Mouse (Mus musculus): ENCODE results near the gene Efcab11.
A peak's percentile ranks its signal among the peaks of the same experiment; 100 is the strongest.

Efcab11 gene

DNA sequence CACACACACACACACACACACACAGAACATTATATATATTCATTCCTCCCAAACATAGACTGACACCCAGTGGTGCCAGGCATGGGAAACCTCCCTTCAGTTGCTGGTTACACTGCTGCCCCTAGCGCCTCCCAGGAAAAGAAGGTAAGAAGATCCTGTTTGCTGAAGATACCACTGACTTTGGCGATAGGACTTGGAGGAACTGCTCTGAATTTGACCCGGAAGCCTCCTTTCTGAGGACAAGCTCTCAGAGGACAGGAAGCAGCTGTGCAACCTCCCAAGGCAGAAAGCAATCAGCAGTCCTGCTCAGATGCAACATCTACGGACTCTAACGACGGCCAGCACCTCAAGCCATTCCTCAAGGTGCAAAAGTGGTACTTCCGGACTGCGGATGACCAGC lies 142.6 kb downstream of the Efcab11 start:
- DNase-seq: no peak

DNA sequence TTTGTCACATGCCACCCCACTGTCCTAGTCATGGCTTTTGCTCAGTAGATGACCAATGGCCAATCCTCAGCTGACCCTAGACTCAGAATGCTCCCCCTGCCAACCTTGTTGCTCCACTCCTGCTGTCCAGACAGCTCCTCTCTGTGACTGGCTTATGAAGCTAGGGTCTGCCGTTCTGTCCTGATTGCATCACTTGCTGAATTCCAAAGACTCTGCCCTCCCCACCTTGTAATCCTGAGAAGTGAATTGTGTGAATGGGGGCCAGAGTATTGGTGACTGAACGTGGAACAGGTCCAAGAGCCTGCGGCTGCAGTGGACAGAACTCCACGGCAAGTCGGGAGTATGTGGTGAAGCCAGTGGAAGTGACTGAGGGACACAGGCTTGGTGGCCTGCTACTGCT lies 145.0 kb downstream of the Efcab11 start:
- DNase-seq: no peak

DNA sequence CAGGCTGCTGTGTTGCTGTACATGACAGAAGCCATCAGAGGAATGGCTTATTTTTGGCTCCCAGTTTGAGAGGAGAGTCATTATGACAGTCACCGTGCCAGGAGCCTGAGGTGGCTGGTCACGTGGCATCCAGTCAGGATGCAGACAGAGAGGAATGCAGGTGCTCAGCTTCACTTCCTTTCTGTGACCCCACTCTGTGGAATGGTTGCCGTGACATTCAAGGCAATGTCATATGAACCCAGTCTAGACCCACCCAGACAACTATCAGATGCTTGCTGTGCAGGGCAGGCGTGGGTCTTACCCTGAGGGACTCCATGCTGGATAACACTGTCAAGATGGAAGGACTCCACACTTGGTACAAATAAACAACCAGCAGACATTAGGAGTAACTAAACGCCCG lies 146.0 kb downstream of the Efcab11 start:
- no peak for DNase-seq

DNA sequence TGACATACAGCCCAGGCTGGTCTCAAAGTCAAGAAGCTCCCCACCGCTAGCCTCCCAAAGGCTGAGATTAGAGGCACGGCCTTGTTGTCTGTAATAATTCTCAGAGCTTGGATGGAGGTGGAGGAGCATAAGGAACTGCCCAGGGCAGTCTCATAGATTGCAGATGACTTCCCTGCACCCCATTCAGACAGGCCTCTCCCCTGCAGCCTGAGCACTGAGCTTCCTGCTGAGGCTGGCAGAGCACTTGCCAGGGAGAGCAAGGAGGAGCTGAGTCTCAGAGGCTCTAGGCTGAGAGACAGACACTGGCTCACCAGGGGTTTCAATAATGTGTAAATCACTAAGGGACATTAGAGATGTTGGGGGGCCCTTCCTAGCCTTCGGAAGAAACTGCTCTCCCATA lies 147.3 kb downstream of the Efcab11 start:
- DNase-seq: no peak

DNA sequence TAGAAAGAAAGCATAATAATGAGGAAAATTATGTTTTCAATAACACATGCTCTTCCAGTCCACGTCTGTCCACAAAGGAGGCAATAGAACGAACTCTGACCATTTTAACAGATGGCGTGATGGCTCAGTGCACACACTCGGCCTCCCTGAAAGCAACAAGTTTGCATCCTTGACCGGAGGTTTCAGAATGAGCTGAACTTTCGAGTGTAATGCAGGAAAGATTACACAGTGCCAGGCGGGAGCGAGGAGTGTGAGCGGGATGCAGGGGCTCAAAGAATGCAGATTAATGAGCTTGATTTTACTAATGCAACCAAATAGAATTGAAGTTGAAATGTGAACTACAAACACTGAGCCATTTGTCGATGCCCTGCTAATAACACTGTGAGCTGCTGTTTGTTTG lies 149.1 kb downstream of the Efcab11 start:
- no peak for DNase-seq

DNA sequence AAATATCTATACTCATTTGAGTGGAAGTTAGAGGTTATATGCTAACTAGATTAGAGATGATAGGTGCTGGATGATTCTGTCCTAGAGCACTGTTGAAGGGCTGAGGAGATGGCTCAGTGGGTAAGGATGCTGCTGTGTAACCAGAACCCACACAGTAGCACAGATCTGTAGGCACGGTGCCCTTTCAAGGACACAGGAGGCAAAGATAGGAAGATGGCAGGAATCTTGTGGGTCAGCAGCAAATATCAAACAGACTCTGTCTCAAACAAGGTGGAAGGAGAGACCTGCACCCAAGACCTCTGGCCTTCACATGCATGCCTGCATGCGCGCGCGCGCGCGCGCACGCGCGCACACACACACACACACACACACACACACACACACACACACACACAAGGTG lies 160.0 kb downstream of the Efcab11 start:
- DNase-seq: no peak

DNA sequence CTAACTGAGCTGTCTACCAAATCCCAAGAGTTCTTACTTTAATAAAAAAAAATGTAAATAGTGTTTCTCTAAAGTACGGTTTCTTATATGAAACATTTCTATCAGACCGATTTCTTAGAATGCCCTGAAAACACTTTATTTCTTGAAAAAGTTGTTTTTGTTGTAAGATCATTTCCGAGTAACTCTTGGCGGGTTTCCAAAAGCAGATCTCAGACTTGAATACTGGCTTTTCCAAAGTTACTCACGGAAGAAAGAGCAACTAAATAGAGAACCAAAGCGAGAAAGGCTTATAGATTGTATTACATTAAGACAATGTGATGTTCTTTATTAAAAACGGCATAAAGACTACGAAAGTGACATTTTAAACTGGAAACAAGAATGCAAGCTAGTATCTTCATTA lies 160.4 kb downstream of the Efcab11 start:
- no peak for DNase-seq

DNA sequence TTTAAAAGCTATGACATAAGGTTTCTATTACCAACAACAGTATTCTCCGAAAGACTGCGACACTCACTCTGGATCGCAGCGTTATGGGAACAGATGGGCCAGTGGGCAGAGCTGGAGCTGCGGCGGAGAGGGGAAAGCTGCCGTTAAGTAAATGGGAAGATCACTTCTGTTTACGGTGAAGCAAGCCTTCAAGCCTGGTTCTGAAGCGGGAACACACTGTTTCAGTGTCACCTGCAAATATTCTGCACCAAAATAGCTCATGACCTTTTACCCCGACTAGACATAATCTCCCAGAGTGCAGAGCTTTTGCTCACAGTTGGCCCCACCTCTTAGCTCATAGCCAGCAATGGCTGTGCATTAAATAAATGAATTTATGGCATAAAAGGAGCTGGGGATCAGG lies 162.9 kb downstream of the Efcab11 start:
- DNase-seq: peak; percentile 76

DNA sequence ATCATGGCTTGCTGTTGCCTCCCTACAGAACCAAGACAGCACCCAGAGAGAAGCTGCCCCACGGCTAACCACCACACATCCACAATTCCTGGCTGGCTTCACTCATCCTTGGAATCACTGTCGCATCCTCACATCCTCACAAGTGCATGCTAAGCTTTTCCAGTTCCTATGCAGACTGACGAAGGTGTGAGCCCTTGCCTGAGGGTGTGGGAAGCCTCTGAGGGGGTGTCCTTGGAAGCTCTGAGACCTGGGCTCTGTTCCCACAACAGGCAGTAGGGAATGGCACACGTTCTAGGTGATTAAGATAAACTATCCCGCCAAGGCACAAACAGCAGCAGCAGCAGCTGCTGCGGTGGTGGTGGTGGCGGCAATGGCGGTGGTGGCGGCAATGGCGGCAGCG lies 164.5 kb downstream of the Efcab11 start:
- DNase-seq: peak; percentile 52

DNA sequence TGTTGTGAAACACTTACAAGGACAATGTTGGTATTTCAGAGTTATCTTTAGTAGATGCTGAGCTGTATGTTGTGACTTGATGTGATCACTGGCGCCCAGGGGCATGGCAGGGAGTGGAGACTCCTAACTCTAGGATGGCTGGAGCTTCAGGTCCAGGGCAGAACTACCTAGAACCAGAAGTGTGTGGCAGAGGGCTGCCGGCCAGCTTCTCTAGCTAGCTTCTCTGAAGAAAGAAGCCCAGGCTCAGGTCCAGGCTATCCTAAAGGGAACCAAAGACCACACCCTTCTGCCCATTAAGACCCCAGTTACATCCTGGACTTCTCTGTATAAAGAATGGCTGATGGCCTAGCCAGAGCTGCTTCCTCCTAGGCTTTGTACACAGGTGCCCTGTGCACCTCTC lies 166.1 kb downstream of the Efcab11 start:
- no peak for DNase-seq

DNA sequence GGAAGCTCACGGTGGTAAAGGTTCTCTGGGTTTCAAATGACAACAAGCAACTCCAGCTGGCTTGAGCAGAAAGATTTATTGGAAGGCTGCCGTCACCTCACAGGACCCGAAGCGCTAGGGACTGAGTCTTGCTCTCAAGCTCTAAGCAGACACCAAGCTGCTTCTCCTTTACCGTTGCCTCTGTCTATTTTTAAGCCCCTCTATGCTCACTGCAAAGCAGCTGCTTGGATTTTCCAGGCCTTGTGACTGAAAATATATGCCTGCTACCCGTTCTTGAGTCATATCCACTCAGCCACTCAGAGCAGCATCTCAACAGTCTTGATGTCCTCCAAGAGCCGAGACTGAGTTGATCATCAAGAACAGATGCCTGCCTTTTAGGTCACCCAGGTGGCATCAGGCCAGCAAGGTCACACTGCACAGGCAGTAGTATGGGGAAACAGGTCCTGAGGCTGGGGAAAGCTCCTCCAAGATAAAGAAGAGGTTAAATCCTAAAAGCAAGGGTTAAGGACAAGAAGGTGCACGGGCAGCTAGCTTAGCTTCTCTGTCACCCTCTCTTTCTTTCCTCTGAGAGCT lies 168.1 kb downstream of the Efcab11 start:
- peak; percentile 43 for DNase-seq

DNA sequence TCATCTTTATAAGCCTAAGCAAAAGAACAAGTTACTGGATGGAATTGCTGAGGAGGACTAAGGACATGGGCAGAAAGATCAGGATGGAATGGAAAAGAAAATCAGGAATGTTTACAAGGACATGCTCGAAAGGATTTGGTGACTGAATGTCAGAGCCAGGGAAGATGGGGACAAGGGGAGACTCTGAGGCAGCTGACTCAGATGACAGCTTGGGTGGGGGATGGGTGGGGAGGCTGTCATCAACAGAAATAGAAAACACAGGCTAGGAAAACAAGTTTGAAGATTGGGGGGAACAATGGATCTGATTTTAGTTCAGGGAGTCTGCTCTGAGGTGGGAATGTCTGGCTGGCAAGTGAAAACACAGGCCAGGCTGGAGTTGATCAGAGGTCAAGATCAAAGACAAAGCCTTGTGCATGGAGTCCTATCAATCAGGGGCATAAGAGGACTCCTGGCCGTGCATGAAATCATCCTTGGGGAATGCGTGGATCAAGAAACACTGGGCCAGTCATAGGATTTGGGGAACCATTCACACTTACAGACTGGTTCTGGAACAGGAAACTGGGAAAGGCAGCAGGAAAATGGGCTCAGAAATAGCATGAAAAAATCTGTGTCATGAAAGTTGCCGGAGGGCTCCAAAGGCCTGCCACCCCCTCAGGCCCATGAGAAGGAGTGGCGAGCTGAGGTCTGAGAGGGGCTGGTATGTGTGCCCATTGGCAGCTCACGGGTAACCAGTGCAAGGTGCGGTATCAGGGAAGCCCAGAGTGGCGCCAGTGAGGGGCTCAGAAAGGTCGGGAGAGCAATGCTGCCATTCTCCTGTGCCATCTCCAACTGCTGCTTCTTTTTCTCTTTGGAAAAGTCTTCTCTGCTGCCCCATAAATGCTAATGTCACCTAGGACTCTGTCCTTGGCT lies 168.9 kb downstream of the Efcab11 start:
- DNase-seq: no peak

DNA sequence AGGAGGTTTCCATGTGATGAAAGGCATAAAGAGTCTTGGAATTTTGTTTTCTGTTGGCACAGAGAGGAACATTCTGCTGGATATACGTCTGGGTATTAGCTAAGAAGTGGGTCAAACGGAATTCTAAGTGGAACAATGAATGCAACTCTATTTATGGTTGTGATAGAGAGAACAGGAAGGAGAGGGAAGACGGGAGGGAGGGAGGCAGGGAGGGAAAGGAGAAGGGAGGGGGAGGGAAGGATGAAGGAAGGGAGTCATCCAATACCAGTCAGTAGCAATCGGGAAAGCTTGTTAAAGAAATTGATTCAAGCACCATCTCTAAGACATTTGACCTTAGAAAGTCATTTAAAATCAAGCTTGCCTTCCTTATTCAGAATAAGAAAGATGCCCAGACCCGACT lies 172.0 kb downstream of the Efcab11 start:
- no peak for DNase-seq

DNA sequence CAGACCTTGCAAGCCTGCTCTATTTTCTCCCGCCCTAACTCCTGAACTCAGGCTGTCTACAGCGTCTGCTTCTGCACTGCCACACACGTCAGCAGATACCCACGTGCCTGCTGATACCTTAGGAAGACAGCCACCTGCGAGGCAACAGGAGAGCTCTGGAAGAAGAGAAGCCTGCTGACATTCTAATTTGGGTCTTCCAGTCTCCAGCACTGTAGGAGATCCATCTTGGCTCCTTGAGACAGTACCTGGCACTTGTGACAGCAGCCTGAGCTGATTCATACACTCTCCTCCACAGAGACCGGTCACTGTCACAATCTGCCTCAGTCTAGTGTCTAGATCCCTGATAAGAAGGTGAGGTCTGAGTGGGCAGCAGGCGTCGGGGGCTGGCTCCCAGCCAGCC lies 182.0 kb downstream of the Efcab11 start:
- DNase-seq: no peak

DNA sequence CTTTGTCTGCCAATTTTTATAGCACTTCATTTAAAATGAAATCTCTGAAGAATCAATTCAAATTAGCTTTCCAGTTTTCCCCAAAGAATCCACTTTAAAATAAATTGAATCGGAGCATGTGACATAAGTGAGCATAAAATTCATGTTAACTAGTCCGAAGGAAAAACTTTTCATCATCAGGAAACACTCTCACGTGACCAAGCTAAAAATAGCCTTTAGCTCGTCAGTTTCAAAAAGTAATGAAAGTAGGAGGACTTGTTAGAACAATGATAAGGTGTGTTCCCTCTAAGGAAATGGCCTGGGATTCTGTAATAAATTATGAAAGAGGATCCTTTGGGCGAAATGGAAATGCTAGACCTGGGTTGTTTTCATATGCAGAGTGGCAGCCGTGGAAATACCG lies 183.9 kb downstream of the Efcab11 start:
- DNase-seq: no peak

DNA sequence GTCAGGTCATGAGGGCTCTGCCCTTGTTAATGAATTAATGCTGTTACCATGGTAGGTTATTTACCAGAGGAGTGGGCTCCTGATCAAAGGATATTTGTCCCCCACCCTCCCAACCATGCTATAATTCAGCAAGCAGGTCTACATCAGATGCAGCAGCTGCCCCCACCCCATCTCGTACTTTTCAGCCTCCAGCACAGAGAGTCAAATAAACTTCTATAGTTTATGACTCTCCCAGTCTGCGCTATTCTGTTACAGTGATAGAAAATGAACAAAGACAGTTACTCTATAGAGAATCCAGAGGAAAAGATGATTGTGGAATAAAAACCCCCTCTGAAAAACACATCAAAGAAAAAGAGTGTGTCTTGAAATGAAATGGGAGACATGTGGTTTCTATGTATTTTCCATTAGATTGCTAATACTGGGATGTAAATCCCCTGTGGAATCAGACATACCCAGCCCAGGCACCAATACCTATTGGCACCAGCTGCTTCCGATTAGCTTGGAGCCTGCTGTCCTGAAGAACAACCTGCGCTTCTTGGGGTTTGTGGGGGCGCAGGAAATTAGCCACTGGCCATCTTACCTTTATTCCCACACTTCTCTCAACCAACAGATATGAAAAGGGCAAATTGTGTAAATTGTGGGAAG lies 184.7 kb downstream of the Efcab11 start:
- DNase-seq: no peak

DNA sequence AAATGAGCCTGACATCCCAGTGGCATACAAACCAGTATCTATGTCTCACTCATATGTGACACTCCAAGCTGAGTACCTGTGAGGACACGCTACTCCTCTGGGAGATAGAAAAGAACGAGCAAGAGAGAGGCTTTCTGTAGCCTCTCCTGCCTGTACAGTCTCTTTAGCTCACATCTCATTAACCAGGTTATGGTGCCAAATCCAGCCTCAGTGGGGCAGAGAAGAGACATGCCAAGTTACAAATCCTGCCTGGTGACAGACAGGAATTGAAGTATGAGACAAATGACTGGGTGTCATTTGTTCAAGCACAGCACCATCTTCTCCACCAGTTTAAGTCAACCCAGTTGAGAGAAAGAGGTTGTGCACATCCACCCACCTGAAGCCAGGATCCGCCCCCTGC lies 190.2 kb downstream of the Efcab11 start:
- DNase-seq: no peak

DNA sequence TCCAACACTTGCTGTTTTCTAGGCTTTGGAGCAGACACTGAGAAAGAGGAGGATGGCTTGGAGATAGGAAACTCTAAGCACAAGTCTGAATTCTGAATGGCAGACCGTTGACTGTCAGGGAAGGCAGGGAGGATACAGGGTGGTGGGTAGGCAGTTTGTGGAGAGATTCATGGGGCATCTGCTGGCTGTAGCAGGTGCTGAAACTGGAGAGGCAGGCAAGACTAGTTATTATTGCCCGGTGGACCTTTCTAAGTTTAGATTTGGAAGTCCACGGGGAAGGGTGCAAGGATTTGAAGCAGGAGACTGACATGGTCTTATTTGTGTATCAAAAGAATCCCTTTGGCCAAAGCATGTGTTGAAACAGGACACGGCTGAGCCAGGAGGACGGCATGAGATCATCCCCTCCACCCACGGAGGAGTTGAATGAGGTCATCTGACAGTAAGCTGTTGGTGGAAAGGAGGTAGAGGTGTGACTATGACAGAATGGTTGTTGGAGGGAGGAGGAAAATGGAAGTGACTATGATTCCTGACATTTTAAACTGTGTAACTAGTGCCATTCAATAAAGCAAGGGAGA lies 197.7 kb downstream of the Efcab11 start:
- DNase-seq: no peak

DNA sequence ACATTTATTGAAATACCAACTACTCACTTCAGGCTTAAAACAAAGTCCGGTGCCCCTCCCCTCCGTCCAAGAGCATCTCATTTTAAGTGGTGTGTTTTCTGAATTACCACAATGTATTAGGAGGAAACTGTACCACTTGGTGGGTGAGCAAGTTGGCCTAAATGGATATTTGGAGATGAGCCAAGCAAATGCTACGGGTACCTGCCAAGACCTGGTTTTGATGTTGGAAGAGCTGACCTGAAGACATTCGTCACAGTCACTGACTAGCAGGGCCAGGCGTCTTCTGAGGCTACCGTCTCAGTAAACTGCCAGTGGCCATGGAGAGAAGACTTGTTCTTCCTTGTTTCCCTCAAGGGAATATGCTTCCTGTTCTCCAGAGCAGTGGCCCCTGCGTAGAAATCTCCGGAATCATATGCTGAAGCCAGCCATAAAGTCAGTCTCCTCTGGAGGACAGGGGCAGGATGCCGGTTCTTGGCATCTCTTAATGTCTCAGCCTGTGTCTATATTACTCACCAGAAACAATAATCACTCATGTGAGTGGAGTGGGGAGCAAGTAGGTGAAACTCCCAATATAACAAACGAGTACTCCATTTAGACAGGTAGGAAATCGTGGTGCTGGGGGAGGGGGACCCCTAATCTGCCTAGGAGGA lies 198.7 kb downstream of the Efcab11 start:
- DNase-seq: no peak

DNA sequence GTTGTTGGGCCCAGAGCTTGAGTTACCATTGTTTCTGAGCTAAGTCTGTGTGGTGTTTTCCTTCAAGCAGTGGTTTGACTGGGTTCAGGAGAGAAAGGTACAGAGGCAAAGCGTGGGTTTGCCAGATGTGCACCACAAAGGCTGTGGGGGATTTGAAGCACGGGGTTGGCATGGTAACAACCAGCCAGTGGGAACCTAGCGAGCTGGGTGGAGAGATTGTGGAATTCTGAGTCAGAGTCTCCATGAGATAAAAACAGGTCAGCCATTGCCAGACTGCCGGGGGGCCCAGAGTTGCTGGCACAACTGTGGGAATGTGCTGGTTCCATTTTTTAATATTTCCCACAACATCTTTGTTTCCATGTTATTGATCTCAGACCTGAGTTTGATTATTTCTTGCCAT lies 202.6 kb downstream of the Efcab11 start:
- DNase-seq: peak; percentile 8

DNA sequence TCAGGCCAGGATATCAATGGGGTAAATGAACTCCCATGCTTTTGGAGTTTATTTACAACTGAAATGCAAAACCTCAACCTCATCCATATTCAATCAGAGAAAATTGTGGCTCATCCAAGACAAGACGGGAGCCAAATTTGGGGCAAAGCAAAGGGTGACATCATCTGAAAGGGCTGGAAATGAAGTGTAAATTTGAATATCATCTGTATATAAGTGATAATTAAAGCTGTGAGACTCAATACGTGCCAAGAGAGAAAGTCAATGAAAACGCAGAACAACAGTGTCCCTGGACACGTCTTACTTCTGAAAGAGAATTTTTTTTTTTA lies 212.4 kb downstream of the Efcab11 start:
- peak; percentile 10 for DNase-seq

DNA sequence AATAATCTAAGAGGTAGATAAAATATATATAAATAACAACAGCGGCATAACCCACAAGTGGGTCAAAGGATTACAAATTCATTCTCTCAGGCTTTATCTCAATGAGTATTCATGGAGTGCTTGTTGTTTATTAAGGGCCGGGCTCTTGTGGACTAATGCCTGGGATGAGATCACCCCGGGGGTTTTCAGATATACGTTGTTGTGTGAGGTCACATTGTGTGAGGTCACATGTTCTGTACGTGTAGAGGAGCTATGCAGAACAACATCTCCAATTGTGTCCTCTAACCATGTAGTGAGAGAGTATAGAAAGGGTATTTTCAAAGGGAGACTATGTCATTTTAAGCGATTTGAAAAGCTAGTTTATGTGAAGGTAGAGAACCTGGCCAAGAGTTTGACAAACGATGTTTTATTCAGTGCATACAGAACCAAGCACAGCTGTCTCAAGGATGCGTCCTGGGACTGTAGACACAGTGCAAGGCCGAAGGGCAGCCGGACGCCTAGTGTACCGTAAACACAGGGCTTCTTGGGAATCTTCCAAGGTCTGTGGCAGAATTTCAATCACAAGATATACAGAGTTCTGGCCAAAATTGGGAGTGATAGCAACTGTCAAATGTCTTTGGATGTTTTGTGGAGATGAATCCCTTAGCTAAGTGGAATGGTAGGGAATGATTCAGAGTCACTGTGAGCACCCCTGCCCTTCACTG lies 212.9 kb downstream of the Efcab11 start:
- peak; percentile 10 for DNase-seq

DNA sequence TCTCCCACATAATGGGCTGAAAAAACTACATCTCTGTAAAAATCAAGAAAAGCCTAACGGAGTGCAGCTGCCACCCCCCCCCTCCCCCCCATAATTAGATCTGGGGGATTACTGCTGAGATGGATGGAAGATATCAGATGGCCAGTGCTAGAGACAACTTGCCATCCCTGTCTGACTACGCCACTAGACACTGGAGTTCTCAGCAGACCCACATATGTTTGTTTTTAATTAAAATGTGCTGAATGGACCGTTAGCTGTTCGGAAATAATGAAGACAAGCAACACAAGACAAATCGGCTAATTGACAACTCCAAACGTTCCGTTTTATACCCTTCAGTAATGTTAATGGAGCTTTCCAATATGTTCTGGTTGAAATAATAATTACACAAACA lies 213.5 kb downstream of the Efcab11 start:
- no peak for DNase-seq

Data from right cerebral cortex, adult 18-20 months (tissue).